Mouse (Mus musculus) stomach, embryonic 16.5 days (tissue): Measurements from ENCODE around the gene St7. TPM values are rescaled to one million over a fixed set of nuclear protein-coding genes. Genes with fewer than 3 reads are reported as not detected.

ENCODE experiments used
- ATAC-seq: fragments of 200-750 bp; cut with Nextera tagmentation; 2 replicates; pipeline ENCODE4 v1.8.0; 2017; ENCODE audit warnings: moderate number of reproducible peaks, moderate TSS enrichment; ENCODE audit not compliant: insufficient read depth, low FRiP score
- H3K27ac ChIP-seq: fragments of 300-500 bp; sonication (generic); 2 replicates; pipeline ENCODE4 v1.5.1; 2014; ENCODE audit warnings: low read length
- H3K27me3 ChIP-seq: fragments of 300-500 bp; sonication (generic); 2 replicates; pipeline ENCODE4 v1.6.1; 2014; ENCODE audit warnings: low read length, control low read depth, mixed read lengths; ENCODE audit not compliant: control insufficient read depth, insufficient read depth
- H3K36me3 ChIP-seq: fragments of 300-500 bp; sonication (generic); 2 replicates; pipeline ENCODE4 v1.6.1; 2014; ENCODE audit warnings: low read length; ENCODE audit not compliant: control insufficient read depth, insufficient read depth
- H3K4me1 ChIP-seq: fragments of 300-500 bp; sonication (generic); 2 replicates; pipeline ENCODE4 v1.6.1; 2014; ENCODE audit warnings: low read length, control low read depth, mixed read lengths; ENCODE audit not compliant: control insufficient read depth, insufficient read depth
- H3K4me2 ChIP-seq: fragments of 300-500 bp; sonication (generic); 2 replicates; pipeline ENCODE4 v1.6.1; 2014; ENCODE audit warnings: low read depth, low read length, mixed read lengths
- H3K4me3 ChIP-seq: fragments of 300-500 bp; sonication (generic); replicated peaks from 2 replicates; pipeline ENCODE4 v1.5.1; 2014; ENCODE audit warnings: mild to moderate bottlenecking, low read length
- H3K9ac ChIP-seq: fragments of 300-500 bp; sonication (generic); 2 replicates; pipeline ENCODE4 v1.6.1; 2014; ENCODE audit warnings: low read length
- H3K9me3 ChIP-seq: fragments of 300-500 bp; sonication (generic); replicated peaks from 2 replicates; pipeline ENCODE4 v1.6.1; 2016; ENCODE audit warnings: low read length, control low read depth; ENCODE audit not compliant: control insufficient read depth
- WGBS: fragments of 180-500 bp; shearing (Covaris S2); extraction: QIAGEN DNeasy Blood & Tissue Kit; methylation state at CpG from one replicate; pipeline ENCODE4 v1.1.7; 2014; 5-methylcytosine and 5-hydroxymethylcytosine counted together
- polyA plus RNA-seq: library from polyadenylated mRNA; unstranded; fragments of >200 nt; fragmentation: Nextera tagmentation; extraction: Ambion mirVana; gene quantifications from 2 replicates; pipeline ENCODE4 v1.2.1, GENCODE M21; 2015

Gene St7
- polyA plus RNA-seq, 1 experiment from 2014 or later = 21.5 TPM

- no peak overlapping the region for H3K9ac ChIP-seq
- H3K27ac ChIP-seq = peak overlapping the region; percentile 36; the same call in 1 of the 2 replicates
- no peaks in the 10 kb centered on the region for H3K9me3 ChIP-seq
- H3K4me1 ChIP-seq = peaks cover 5% of the 10 kb centered on the region
- no peaks in the 10 kb centered on the region for H3K27me3 ChIP-seq
- no peaks in the 10 kb centered on the region for H3K36me3 ChIP-seq
- H3K4me3 ChIP-seq = no peak overlapping the region
- ATAC-seq = peak; percentile 25; the same call in 1 of the 2 replicates
- WGBS = 43% methylated on average over 3 of the region's 3 CpGs
- no peak overlapping the region for H3K4me2 ChIP-seq
Measured at GRCm38 (mm10) chr6:17923370-17923769, 230.6 kb downstream of the St7 start.

DNA sequence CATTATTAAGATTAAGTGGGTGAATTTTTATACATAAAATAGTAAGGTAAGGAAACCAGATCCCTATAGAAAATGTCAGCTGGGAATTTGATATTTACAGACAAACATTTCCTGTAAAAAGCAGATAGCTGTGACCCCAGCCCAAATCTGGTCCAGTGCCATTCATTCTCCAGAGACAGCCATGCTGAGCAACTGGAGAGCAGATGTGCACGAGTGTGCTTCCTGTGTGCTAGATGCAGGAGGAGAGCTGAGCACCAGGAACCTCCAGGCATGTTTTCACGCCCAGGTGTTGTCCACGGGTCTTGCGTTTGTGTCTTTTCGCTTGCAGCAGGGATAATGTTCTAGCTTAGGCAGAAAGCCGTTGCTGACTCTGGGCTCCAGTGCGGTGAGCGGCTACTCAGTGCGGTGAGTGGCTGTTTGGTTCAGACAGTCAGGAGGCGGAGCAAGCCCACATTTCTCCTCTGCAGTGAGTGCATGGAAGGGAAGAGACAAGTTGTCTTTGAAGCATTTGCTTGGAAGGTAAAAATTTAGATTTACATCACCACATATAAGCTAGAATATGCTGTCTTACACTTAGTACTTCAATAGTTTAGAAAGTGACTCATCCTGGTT lies 231.3 kb downstream of the St7 start:
- ATAC-seq = no peak
- Histone ChIP-seq H3K9me3 (no peaks in the 10 kb centered on the region), H3K27ac (peak overlapping the region; percentile 67), H3K4me3 (no peak overlapping the region), H3K36me3 (no peaks in the 10 kb centered on the region), H3K9ac (no peak overlapping the region), H3K4me1 (peaks cover 5% of the 10 kb centered on the region), H3K27me3 (no peaks in the 10 kb centered on the region), H3K4me2 (no peak overlapping the region)
- 74% methylated on average over 10 of the region's 10 CpGs for WGBS

- no peak overlapping the region for H3K9ac ChIP-seq
- no peaks in the 10 kb centered on the region for H3K36me3 ChIP-seq
- no peak overlapping the region for H3K27ac ChIP-seq
- no peak overlapping the region for H3K4me2 ChIP-seq
- H3K9me3 ChIP-seq = no peaks in the 10 kb centered on the region
- 53% methylated on average over 4 of the region's 4 CpGs for WGBS
- no peak overlapping the region for H3K4me3 ChIP-seq
- H3K4me1 ChIP-seq = peaks cover 5% of the 10 kb centered on the region
- H3K27me3 ChIP-seq = no peaks in the 10 kb centered on the region
- no peak for ATAC-seq
Measured at GRCm38 (mm10) chr6:17925267-17925666, 232.5 kb downstream of the St7 start.

GRCm38 (mm10) chr6:17927746-17928145 lies 235.0 kb downstream of the St7 start:
- 70% methylated on average over 11 of the region's 11 CpGs for WGBS
- Histone ChIP-seq H3K4me1 (peaks cover 5% of the 10 kb centered on the region), H3K36me3 (no peaks in the 10 kb centered on the region), H3K9me3 (no peaks in the 10 kb centered on the region), H3K4me3 (no peak overlapping the region), H3K27ac (no peak overlapping the region), H3K4me2 (no peak overlapping the region), H3K27me3 (no peaks in the 10 kb centered on the region), H3K9ac (no peak overlapping the region)
- no peak for ATAC-seq

DNA sequence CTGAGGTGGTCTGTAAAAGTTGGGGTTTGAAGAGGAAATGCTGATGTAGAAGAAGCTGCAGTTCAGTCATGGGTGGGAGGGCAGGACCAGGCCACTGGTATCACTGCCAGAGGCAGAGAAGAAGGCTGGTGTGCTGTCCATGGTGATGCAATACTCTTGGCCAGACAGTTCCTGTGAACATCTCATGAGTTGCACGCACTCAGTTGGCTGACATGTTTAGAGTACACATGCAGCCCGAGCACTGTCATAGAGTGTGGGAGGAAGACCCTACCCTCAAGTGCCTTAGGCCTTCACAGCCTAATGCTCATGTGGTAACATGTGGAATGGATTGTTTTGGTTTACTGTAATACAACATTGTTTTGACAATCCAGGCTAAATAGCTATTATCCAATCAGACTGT lies 238.5 kb downstream of the St7 start:
- peak; percentile 75 for ATAC-seq

DNA sequence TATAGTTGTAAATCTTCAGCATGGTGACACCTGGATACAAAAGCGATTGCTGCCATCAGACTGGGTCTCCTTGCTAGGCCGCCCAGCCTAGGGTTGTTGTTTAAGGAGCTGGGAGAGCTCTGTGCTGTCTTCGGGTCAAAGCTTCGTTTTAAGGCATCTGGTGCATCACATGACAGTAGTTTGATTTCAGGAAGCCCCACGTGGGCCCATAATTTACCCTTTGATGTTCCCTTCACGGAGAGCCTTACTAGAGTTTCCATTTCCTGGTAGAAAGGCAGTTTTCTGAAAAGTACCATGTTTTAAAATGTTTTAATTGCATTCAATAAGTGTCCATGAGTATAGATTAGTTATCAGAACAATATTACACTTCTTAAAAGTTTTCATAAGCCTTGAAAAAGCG lies 239.1 kb downstream of the St7 start:
- H3K4me1 ChIP-seq = peaks cover 2% of the 10 kb centered on the region; the same call in 1 of the 2 replicates
- no peaks in the 10 kb centered on the region for H3K36me3 ChIP-seq
- H3K9ac ChIP-seq = no peak overlapping the region
- ATAC-seq = no peak
- H3K27ac ChIP-seq = no peak overlapping the region
- no peak overlapping the region for H3K4me2 ChIP-seq
- H3K4me3 ChIP-seq = no peak overlapping the region
- no peaks in the 10 kb centered on the region for H3K27me3 ChIP-seq
- no peaks in the 10 kb centered on the region for H3K9me3 ChIP-seq
- 76% methylated on average over 7 of the region's 7 CpGs for WGBS

More for the DNA sequence above, 238.5 kb downstream of the St7 start:
- Histone ChIP-seq H3K36me3 (no peaks in the 10 kb centered on the region), H3K27me3 (no peaks in the 10 kb centered on the region), H3K4me2 (no peak overlapping the region), H3K9ac (no peak overlapping the region), H3K27ac (peak overlapping the region; percentile 34; the same call in 1 of the 2 replicates), H3K9me3 (no peaks in the 10 kb centered on the region), H3K4me3 (no peak overlapping the region), H3K4me1 (peaks cover 2% of the 10 kb centered on the region; the same call in 1 of the 2 replicates)
- WGBS = 79% methylated on average over 2 of the region's 2 CpGs

DNA sequence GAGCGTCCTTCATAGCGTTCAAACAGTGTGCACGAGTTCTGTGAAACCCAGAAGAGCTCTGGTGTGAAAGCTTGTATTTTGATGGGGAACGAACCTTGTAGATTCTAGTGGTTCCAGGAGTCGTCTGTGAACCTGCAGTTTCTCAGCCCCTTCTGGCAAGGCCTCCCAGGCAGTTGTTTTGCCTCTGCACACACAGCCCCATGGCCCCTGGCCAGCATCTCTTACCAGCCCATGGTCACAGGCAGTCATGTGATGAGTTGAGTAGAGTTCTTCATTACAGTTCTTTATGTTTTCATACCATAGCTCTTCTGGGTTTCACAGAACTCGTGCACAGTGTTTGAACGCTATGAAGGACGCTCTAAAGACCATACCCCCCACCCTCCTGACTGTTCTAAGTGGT lies 240.1 kb downstream of the St7 start:
- H3K27ac ChIP-seq = no peak overlapping the region
- ATAC-seq = no peak
- no peak overlapping the region for H3K4me2 ChIP-seq
- WGBS = 92% methylated on average over 8 of the region's 8 CpGs
- H3K4me1 ChIP-seq = peaks cover 2% of the 10 kb centered on the region; the same call in 1 of the 2 replicates
- H3K36me3 ChIP-seq = no peaks in the 10 kb centered on the region
- no peaks in the 10 kb centered on the region for H3K27me3 ChIP-seq
- H3K9me3 ChIP-seq = no peaks in the 10 kb centered on the region
- H3K9ac ChIP-seq = no peak overlapping the region
- H3K4me3 ChIP-seq = no peak overlapping the region

GRCm38 (mm10) chr6:17938631-17939346 lies 246.1 kb downstream of the St7 start:
- Histone ChIP-seq H3K36me3 (no peaks in the 10 kb centered on the region), H3K4me1 (peaks cover 3% of the 10 kb centered on the region; the same call in 1 of the 2 replicates), H3K27me3 (no peaks in the 10 kb centered on the region), H3K9ac (no peak overlapping the region), H3K4me2 (no peak overlapping the region), H3K4me3 (no peak overlapping the region), H3K9me3 (no peaks in the 10 kb centered on the region), H3K27ac (no peak overlapping the region)
- ATAC-seq = peak; percentile 74; the same call in 1 of the 2 replicates
- WGBS = 44% methylated on average over 11 of the region's 11 CpGs

GRCm38 (mm10) chr6:17941916-17942315 lies 249.2 kb downstream of the St7 start:
- Histone ChIP-seq H3K4me2 (no peak overlapping the region), H3K4me1 (peaks cover 10% of the 10 kb centered on the region), H3K9me3 (no peaks in the 10 kb centered on the region), H3K27ac (no peak overlapping the region), H3K9ac (no peak overlapping the region), H3K36me3 (no peaks in the 10 kb centered on the region), H3K27me3 (no peaks in the 10 kb centered on the region), H3K4me3 (no peak overlapping the region)
- ATAC-seq = no peak
- 29% methylated on average over 2 of the region's 2 CpGs for WGBS
